Mouse (Mus musculus): ENCODE data around the gene Chic2.

Gene Chic2

DNA sequence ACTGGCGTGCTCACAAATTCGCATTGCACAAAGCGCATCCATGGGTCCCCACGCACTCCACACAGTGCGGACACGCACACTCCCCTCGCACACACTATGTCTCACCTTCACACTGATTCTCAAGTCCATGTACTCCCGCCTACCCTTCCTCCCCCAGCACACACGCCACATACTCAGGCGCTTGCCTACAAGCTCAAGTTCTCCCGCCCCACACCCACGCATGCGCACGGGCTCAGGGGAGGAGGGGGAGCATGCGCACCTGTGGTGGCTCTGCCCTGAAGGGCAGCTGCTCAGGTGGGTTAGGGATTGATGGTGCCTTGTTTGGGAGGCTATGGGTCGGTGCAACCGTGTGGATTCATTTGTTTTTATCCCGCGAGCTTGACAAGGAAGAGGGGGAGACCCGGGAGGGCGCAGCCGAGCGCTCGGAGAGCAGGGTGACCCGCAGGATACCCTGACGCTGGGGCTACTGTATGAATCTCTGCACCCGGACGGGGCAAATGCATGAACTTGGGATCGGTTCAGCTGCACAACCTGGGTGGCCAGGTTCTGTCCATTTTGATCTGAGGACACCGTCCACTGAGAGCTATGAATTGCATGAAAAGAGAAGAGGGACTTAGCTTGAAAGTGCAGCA is 22.7 kb upstream of the Chic2 start:
- DNase-seq (ENCODE audit: low read depth, low spot score), result no peak

DNA sequence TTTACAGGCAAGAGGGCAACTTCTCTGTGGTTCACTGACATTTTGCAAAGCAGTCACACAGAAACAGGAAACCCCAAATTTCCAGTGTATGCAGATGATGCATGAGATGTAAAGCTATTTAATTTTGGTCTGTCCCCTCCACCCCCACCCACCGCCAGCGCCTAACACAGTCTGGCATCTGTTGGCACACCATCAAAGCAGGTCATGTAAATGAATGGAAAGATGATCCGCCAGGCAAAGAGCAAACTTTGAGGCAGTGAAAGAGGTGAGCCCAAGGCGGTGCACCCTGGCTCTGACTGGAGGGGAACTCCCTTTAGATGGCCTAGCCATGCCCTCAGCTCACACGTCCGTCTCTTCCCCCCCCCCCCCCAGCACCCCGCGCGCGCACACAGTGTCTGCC is 22.1 kb upstream of the Chic2 start:
- no peak for DNase-seq (ENCODE audit: low read depth, low spot score)

- DNase-seq (ENCODE audit: low read depth, low spot score), result no peak
These were observed 18.6 kb upstream of the Chic2 start for GRCm38 (mm10) chr5:75063177-75063576.

- DNase-seq (ENCODE audit: low read depth, low spot score), result no peak
These were observed 6.5 kb upstream of the Chic2 start for GRCm38 (mm10) chr5:75051109-75051508.

- DNase-seq (ENCODE audit: low read depth, low spot score), result peak; percentile 65
These were observed 2.2 kb upstream of the Chic2 start for GRCm38 (mm10) chr5:75046681-75047321.

DNA sequence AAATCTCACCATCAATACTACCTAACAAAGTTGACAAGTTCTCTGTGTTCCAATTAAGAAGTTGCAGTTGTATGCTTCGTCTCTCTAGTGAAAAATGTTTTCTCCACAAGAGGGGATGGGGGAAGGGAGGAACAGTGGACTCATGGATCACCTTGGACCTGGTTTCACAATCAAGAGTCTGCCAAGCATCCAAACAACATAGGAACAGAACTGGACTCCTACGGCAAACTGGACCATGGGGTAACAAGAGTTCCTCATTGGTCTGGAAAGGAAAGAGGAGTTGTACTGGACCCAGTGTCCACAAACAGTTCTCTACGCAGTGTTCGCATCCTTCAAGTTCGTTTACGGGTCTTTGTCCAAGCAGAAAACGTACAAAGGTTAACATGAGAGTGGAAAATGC is 797 bp upstream of the Chic2 start:
- peak; percentile 13 for DNase-seq (ENCODE audit: low read depth, low spot score)

DNA sequence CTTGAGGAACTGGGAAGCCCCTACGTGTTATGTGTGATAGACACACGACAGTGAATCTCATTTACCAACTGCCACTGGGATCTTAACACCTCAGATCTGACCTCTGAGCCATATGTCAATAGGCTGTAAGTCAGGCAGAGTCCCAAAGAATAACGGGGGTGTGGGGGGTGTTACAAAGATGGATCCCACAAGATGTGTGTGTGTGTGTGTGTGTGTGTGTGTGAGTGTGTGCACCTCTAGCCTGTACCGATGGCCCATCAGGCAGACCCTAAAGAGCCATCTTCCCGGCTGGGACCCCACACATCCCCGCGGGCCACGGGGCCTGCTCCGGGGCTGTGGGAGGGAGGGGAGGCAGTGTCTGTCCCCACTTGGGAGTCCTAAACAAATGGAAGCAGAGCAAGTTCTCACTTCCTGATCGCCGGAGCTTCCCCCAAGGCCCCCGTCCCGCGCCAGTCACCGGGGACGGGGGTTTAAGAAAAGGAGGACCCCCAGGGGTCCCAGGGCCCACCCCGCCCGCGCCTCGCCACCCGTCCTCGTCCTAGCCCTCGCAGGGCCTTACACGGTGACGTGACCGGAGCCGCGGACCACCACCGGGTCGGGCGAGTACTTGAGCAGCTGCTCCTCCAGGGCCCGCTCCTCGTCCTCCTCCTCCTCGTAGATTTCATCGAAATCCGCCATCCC is 813 bp downstream of the Chic2 start:
- DNase-seq (ENCODE audit: low read depth, low spot score), result no peak

DNA sequence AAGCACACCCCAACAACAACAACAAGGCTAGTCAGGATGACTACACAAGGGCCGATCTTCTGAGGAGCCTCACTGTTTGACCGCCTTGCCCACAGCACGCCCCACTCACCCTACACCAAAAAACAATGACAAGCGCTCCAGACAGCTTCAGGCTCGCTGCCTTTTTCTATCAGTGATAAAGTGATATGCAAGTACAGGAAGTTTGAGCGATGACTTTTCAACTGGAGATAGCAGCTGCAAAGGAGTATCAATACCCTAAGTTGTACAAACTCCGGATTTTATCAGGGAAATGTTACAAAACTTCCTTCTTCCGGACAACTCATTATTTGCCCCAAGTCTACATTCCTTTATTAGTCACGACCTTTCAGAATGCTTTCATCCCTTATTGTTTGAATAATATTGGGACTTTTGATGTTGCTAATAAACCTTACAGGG is 1.5 kb downstream of the Chic2 start:
- no peak for DNase-seq (ENCODE audit: low read depth, low spot score)

DNA sequence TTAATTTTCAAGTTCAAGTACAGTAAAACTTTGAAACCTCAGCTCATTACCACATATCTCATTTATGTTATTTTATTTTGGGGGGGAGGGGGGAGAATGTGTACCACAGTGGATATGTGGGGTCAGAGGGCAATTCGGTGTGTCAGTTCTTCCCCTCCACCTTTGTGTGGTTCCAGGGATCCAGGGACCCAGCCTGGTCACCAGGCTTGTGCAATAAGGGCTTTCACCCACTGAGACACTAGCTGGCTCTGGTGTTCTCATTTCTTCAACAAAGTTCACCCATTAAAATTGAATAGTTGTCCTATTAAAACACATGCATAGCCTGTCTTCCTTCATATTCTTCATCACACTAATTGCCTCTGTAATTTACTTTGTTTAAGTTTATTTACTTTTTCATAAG is 5.3 kb downstream of the Chic2 start:
- no peak for DNase-seq (ENCODE audit: low read depth, low spot score)

GRCm38 (mm10) chr5:75035475-75035874 is 9.1 kb downstream of the Chic2 start:
- DNase-seq (ENCODE audit: low read depth, low spot score), result no peak

GRCm38 (mm10) chr5:75014768-75015167 is 29.8 kb downstream of the Chic2 start:
- no peak for DNase-seq (ENCODE audit: low read depth, low spot score)

DNA sequence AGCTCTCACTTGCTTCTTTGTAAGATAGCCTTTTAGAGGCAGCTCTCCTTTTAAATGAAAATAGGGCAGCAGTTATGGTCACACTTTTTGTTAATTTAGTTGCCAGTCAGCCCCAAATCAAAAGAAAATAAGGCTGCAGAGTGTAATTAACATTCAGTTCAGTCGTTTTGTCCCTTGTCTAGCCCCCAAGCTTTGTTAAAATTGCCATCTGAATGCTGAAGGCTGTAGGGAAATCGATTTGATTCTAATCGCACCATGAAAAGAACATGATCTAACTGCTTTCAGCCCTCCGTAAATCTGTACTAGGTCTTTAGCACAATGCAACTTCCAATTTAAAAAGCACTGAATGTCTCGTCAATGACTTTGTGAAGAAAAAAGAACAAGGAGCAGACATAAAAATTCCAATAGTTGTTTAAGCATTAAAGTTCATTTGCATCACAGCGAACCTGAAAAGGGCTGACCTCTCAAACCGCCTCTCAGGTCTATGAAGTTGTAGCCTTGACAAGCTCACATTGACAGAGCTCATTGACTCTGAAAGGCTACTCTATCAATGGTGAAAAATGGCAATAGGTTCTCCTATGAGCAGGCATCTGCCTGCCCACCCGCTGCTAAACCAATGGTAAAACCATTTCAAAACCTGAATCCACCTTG is 31.7 kb downstream of the Chic2 start:
- no peak for DNase-seq (ENCODE audit: low read depth, low spot score)

DNA sequence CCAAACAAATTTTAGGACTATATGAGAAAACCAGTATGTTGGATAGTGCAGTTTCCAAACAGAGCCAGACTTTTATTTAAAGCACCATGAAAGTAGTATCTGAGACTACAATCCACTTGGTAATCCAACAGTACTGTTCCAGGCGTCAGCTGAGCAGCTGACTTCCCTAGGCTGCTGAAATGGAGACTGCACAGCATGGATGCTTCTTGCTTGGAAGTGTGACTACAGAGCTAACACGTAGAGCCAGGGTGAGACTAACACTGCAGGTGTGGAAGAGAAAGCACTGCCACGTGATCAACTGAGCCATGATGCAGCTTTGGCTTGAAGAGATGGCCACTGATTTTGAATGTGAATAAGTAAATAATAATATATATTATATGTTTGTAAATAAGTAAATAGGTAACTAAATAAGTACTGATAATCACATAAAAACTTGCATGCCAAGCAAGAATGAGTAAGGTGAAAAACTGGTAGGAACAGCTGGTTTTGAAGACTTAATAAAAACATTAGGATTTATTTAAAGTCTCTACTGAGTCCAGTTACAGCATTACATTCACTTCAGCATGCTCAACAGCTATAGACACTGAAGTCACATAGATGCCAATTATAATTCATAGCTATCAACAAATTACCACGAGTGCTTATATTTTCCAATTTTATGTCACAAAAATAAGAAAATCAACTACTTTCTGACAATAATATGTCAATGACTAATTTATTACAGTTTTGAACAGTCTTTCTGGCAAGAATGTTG is 32.4 kb downstream of the Chic2 start:
- DNase-seq (ENCODE audit: low read depth, low spot score), result no peak

DNA sequence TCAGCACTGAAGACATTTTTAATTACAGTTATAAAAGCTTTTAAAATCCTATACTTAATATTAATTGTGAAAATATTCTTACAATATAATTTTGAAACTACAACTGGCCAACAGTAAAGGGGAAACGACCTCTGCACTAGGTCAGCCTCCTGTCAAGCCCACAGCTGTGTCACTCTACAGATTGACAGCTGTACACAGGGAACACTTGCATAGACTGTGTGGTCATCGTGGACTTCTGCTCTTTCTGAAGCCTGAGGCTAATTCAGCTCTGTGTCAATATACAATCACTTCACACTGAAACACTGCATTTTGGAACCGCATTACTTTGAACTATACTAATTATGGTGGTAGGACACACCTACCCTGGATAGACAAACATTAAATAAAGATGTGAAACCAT is 39.8 kb downstream of the Chic2 start:
- no peak for DNase-seq (ENCODE audit: low read depth, low spot score)

- no peak for DNase-seq (ENCODE audit: low read depth, low spot score)
These were observed 42.5 kb downstream of the Chic2 start for GRCm38 (mm10) chr5:75002109-75002508.

DNA sequence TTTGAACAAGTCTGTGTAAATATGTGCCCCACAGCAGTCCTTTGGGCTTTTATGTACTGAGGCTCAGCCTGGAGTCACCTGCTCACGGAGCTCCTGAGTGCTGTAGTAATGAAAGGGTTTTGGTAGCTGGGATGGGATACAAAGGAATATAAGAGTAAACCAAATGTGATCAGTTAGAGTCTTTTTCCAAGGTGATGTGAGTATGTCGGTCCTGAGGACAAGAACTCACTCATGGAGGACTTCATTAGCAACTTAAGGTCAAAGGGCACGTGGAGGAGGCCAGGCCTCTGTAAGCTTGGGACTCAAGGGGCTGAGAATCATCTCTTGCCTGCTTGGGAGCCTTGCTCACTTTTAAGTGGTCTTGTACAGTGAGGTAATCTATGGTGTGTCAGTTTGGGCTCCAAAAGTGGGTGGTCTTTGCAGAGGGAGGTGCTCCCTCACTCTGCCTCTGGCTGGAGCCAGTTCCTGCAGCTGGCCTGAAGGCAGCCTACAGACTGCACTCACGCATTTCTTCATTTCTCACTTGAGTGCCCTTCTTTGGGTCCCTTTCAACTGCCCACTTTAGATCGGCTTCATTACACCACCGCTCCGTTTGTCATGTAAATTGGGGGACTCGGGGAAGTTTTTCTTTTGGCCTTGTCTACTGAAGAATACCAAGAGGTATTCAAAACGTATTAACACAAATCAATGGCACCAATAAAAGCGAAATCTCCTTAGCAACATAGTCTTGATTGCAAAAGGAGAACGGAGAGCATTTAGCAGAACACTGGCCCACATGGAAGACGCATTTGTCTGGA is 45.7 kb downstream of the Chic2 start:
- DNase-seq (ENCODE audit: low read depth, low spot score), result no peak

DNA sequence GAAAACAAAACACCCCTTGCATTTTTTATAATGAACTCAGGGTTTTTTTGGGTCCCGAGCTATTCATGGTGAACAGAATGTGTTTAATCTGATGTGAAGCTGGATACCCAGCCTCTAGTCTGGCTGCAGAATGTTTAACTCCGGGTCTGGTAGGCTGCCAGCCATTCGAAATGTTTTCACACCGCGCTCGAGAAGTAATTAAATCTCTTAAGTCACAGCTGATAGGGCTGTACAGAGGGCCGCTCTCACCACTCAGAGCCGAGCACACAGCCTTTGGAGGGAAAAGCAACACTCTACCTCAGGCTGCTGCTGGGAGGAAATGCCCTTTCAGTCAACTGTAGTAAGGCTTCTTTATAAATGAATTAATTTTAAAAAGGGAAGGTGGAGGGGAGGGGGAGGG is 49.6 kb downstream of the Chic2 start:
- no peak for DNase-seq (ENCODE audit: low read depth, low spot score)

- DNase-seq (ENCODE audit: low read depth, low spot score), result no peak
These were observed 60.5 kb downstream of the Chic2 start for GRCm38 (mm10) chr5:74984101-74984500.

DNA sequence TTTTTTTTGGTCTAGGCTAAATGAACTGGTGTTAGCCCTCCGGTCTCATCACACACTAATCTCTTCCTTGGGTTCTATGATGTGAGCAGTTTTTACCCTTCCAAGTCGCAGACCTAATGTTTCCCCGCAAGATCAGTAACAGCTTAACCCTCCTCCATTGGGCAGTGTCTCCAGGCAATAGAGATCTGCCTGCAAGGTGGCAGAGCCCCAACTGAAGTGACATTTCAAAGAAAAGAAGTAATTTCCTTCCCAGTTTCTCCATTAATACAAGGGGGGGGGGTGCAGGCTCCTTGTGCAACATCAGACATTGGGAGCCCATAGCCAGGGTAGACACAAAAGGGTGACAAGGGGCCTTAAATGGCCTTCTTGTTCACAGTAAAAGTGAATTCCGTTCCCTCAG is 64.0 kb downstream of the Chic2 start:
- DNase-seq (ENCODE audit: low read depth, low spot score), result no peak

- no peak for DNase-seq (ENCODE audit: low read depth, low spot score)
These were observed 64.4 kb downstream of the Chic2 start for GRCm38 (mm10) chr5:74980154-74980553.

- no peak for DNase-seq (ENCODE audit: low read depth, low spot score)
These were observed 65.0 kb downstream of the Chic2 start for GRCm38 (mm10) chr5:74979586-74979985.

Measured in skeletal muscle tissue, adult 2 months (tissue).